Mouse (Mus musculus) spleen, adult 2 months (tissue): ENCODE measurements around the gene Rp9.

ENCODE experiments used
- CTCF ChIP-seq: fragments of 200-500 bp; IDR thresholded peaks from 2 replicates; pipeline ENCODE4 v1.5.1; 2011; ENCODE audit warnings: mild to moderate bottlenecking, inconsistent platforms; ENCODE audit not compliant: insufficient read depth, insufficient read length, insufficient replicate concordance; ENCODE audit errors: extremely low read depth
- POLR2A ChIP-seq: fragments of 200-500 bp; IDR thresholded peaks from 2 replicates; pipeline ENCODE4 v1.6.1; 2011; ENCODE audit warnings: low read depth, low read length, inconsistent platforms

DNA sequence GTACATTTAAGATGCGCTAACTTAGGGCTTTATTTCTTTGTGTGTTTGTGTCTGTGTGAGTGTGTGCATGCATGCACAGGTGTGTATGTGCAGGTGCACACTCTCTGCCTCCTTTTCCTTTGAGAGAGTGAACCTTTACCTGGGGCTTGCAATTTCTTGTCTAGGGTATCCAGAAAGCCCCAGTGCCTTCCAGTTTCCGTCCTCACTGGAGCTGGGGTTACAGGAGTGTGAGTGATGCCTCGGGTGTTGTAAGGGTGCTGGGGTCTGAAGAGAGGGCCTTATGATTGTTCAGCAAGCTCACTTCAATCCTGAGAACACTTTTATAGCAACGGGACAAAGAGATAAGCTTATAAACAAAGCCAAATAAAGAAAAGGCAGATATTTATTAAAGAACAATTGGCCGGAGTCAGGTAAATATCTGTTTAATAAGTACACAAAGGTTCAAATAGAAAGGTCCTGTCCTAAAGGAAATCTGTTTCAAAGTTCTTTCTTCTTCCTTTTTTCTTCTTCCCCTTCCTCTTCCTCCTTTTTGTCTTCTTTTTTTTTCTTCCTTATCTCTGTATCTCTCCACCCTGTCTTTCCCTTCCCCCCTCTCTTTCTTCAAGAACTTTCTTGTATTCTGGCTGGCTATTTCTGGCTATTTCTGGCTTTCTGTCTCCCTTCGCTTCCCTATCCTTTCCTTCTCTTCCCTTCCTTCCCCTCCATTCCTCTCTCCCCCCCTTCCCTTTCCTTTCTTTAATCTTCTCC, 27.7 kb upstream of the Rp9 start:
- no peak for TF ChIP-seq POLR2A
- no peak for TF ChIP-seq CTCF
